Mouse (Mus musculus) v-Abl transformed pro-B cells (cell line): Measurements from ENCODE around the gene Cptp.

ENCODE experiments used
- in situ Hi-C, 2 experiments: fragments of 400-800 bp; cut with MboI; formaldehyde crosslinking; loops; one replicate each; pipeline ENCODE4 v1.15.1; 2025; ENCODE audit not compliant: unreplicated experiment in 2 of 2

Gene Cptp

DNA sequence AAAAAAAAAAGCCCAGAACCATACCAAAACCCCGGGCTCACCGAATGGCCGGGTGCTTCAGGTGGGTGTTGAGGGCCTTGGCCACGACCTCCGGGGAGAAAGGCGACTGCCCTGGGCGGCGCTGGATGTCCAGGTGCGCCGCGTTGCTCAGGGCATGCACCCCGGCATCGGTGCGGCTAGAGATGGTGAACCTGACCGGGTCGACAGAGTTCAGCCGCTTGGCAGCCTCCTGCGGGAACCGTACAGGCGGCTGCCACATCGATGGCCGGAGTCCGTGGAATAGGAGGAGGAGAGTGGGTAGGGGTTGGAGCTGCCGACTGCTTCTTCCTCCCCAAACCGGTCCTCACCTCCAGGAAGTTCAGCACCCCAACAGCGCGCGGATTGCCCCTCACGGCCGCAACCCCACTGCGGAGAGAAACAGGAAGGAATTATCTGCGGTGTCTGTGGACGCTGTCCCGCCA, 21.8 kb upstream of the Cptp start:
- in situ Hi-C loops, result loop anchor here in 1 of 2 experiments (5.0 kb wide), 1 partner anchor 51 kb away; the partner anchor contains the start of gene Ube2j2

DNA sequence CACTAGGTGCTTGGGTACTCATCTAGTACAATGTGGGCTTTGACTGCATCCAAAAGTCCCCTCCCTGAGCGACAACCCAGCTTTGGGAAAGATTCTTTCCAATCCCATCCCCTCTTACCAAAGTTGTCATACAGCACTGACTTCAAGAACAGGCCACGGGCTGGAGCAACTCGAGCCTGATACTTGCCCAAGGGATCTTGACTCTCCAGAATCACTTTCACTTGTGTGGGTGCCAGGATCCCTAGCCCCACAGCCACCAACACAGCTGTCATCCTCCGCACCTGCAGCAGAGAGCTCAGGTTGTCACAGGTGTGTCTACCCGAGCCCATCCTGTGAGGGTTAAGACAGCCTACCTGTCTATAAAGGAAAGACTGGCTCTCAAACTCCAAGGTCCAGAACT, 20.1 kb upstream of the Cptp start:
- in situ Hi-C loops, result no loop called here

DNA sequence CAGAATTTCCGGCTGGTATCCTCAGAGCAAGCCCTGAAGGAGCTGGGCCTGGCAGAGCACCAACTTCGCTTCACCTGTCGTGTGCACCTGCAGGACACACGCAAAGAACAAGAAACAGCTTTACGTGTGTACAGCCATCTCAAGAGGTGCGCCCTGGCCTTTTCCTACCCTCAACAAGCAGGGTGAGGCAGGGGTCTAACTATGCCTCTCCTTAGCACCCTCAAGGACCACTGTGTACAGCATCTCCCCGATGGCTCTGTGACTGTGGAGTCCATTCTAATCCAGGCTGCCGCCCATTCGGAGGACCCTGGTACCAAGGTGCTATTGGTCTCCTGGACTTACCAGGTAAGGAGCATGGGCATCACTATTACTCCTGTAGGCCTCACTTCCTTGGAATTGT, 18.9 kb upstream of the Cptp start:
- in situ Hi-C loops, result no loop called here

DNA sequence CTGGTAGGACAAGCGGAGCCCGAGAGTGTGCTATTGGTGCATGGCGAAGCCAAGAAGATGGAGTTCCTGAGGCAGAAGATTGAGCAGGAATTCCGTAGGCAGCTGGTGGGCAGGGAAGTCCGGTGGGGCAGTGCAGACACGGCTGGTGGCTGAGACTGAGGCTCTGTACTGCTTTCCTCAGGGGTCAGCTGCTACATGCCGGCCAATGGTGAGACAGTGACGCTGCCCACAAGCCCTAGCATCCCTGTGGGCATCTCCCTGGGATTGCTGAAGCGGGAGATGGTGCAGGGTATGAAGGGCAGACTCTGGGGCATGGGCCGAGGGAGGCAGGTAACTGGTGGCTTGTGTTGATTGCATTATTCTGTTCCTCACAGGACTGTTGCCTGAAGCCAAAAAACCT, 18.4 kb upstream of the Cptp start:
- in situ Hi-C loops, result no loop called here

DNA sequence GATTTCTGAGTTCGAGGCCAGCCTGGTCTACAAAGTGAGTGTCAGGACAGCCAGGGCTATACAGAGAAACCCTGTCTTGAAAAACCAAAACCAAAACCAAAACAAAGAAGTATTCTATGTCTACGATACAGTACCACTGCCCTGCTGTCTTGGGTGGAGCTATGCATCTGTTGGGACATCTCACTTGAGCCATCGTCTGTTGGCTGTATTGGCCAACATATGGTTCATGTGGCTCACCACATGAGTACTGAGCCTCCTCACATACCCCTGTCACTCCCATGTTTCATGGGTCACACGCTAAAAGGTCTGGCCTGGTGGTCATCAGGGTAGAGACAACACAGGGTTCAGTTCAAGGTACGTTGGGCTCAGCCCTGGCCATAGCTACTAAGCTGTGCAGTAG, 17.1 kb upstream of the Cptp start:
- in situ Hi-C loops, result no loop called here

DNA sequence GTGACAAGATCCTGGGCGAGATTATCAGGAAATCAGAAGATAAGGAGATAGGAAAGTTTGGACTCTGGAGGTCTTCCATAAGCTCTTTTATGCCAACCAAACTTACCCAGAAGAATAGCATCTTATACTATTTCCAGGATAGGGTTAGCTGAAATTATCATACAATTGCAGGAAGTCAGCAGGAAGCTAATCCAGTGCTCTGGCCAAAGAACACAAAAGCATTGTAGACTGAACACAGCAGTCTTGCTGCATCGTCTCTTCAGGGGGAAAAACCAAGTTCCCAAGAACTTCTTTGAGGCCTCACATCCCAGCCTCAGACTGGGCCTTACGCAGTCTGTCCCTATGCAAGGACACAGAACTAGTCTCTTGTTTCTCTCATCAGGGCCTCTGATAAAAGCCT, 14.3 kb upstream of the Cptp start:
- in situ Hi-C loops, result no loop called here

DNA sequence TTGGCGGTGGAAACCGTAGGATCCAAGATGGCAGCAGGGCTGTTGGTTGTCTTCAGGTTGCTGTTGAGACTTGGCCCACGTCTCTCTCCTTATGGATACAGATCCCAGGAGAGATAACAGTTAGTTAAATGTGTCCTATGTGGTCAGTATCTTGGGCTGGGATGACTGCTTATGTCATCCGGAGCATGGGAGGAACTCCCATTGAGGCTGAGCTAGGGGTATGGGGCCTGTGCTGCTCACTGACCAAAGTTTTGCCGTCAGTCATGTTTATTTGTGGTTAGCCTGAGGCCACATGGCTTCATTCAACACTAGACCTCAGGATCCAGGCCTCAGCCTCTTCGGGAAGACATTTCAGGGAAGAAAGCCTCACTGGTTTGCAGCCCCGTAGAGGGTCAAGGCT, 2.2 kb upstream of the Cptp start:
- in situ Hi-C loops, result no loop called here

DNA sequence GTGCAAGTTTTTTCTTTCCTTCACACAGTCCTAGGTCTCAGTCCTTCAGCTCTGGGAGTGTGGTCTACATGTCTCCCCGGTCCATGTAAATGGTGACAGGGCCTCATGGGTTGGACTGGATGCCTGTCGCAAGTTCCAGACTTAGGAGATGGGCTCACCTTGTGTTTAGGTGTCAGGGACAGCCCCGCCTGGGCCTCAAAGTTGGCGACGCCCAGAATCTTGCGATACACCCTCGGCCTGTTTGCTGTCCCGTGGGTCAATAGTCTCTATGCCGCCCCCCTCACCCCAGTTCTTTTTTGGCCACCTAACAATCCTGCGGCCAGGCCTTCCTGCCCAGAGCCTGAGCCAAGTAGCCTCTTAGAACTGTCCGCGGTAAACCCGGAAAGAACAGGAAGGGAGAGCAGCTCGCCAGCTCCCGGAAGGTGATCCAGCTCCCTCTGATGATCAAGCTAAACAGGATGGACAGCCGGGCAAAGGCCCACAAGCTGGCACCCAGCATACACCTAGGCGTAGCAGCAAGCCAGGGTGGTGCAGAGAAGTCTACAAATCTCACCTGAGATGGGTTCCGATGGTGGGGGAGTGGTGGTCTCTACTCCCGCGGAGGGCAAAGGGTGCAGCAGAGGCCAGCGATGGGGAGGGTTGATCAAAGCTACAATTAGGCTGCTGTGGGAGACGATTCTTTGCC, 484 bp downstream of the Cptp start:
- in situ Hi-C loops, result no loop called here

DNA sequence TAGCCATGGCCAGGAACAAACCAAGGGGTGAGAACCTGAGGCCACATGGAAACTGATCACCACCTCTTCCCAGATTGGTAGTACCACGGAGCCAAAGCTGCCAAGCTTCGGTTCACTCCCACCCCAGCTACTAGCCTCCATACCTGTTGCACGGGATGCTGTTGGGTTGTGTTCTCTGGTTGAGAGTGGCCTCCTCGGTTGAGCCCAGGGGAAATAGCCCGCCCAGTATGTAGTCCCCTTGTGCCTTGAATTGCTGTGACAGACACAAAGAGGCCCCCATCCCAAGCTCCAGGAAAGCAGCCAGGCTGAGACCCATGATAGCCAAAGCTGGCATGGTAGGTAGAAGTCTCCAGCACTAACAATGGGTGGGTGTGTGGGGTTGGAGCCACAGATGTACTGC, 6.2 kb downstream of the Cptp start, which contains the start of gene Tas1r3:
Tas1r3 (minus strand) TSS at position 362 of the 400 bp plus-strand sequence.
- in situ Hi-C loops, result no loop called here

DNA sequence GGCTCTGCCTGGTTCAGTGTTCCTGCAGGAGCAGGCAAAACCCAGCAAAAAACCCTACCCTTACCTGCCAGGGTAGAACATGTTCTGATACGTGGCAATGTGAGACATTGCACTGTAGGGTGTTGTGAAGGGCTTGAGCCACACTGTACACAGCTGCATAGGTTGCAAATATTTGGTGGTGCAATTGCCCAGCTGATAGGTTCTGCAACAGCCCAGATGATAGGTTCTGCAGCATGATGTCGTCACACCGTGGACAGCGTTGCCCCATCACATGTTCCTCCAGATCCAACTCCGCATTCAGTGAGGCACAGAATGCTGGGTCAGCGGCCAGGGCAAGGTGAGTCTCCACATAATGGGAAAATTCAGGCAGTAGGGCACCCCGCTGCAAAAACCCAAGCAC, 7.5 kb downstream of the Cptp start:
- in situ Hi-C loops, result no loop called here

DNA sequence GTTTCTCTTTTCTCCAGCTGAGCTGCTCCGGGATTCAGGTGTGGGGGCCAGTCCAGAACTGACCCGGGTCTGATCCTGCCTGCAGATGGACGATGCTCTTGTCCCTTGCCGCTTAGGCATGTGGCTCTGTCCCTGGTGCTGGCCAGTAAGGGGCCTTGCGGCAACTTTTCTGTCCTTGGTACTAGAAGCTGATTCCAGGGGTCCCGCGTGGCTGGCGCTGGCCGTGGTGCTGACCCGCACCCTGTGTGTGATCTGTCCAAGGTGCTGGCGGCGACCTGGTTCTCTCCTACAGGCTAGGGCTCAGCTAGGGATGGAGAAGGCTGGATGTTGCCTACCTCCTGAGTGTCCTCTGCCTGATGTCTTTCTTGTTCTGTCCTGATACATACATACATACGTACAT, 9.9 kb downstream of the Cptp start:
- in situ Hi-C loops, result no loop called here

DNA sequence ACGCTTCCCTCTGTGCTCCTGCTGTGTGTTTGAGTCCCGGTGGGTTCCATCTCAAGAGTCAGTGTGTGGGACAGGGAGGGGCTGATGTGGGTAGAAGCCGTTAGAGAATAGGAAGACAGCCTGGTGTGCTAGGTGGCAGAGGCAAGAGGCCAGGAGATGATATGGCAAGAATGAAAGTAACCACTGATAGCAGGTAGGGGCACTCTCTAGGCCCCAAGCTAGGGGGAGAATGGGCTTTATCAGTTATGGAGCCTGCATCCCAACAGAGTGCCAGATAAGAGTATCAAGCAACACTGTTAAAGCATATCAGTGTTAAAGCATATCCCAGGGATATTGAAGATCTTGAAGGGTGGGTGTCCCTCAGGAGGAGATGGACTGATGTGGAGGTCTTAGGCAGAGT, 12.4 kb downstream of the Cptp start:
- in situ Hi-C loops, result no loop called here

DNA sequence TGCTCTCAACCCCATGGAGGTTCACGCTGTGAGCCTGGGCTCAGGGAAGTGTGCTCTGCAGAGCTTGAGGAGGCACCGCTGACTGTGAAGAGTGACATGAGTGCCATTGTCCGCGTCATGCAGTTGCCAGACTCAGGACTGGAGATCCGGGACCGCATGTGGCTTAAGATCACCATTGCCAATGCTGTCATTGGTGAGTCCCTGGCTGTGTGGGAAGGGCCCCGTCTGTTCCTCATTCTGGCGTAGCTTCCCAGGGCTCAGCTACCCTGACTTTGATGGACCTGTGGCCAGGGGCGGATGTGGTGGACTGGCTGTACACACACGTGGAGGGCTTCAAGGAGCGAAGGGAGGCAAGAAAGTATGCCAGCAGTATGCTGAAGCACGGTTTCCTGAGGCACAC, 13.2 kb downstream of the Cptp start:
- in situ Hi-C loops, result no loop called here

DNA sequence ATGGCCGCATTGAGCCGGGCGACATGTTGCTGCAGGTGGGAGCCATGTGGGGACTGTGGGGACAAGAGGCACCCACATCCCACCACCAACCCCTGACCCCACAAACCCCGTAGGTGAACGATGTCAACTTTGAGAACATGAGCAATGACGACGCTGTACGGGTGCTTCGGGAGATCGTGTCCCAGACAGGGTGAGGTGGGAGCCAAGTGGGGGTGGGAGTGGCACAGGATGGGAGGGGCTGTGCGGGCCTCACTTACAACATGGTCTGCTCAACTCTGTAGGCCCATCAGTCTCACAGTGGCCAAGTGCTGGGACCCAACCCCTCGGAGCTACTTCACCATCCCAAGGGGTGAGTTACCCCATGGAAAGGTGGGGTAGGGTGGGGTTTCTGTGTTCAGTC, 14.2 kb downstream of the Cptp start:
- in situ Hi-C loops, result no loop called here

DNA sequence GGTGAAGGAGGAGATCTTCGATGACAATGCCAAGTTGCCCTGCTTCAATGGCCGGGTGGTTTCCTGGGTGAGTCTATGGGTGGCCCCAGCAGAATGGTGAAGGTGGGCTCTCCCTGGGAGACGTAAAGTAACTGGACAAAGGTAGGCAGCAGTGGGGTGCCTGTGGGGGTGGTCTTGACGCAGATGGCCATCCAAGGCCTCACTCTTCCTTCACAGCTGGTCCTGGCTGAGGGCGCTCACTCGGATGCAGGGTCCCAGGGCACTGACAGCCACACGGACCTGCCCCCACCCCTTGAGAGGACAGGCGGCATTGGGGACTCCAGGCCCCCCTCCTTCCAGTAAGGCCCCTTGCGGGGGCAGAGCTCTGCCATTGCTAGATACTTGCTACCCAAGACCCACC, 15.8 kb downstream of the Cptp start:
- in situ Hi-C loops, result no loop called here

DNA sequence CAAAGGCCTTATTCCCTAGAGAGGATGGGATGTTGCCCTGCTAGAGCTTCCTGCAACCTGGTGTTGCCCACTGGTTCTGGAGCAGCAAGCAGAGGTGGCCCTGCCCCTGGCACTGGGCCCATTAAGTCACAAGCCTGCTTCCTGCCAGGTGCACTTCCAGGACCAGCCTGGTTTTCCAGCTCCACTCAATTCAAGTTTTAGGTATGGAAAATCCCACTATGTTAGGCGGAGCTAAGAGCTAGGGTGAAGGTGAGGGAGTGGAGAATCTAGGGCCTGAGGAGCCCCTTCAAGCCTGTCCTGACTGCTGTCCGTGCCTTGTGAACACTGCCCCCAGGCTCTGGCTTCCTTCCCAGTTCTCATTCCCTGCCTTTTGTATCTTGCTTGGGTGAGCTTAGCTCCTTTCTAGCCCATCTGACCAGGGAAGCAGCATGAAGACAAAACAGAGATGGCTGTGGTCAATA, 17.3 kb downstream of the Cptp start:
- in situ Hi-C loops, result no loop called here

DNA sequence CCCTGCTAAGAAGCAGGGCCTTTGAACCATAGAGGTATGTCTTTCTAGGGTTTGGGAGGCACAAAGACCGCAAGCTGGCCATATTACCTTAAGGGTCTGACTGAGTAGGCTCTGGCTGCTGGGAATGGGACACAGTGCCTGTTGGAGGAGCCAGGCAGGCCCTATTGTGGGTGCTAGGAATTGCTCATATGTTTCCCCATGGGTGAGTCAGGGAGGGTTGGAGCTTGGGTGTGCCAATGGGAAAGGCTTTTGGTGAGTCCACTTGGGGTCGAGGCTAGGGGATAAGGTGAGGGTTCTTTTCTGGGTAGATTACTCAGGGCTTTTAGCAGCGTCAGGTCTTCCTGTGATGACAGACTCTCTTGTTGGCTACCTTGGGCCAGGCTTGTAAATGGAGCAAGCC, 17.9 kb downstream of the Cptp start:
- in situ Hi-C loops, result no loop called here

DNA sequence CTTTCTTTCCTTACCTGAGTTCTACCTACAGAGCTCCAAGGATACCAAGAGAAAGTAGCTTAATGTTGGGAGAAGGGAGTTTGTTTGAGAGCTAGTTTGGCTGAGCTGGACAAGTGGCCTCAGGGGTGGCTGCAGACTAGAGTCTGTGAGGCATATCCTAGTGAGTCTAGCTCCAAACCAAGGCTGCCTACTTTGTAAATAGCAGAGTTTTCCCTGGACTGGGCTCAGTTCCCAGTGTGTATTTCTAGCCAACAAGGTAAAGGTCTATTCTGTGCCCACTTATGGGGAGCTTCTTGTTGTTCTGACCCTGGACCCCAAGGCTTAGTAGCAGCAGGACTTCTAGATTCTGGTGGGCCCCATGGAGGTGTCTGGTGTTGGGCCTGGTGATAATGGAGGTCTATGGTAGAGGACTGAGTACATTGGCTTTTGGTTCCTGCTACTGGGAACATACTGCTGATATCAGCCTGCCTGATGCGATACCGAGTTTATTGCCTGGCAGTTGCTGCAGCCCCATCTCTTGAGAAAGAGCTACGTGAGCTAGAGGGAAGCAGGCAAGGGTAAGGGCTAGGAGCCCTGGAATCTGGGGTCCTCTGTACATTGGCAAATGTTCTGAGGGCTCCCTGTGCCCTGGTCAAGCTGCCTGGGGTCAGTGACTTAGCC, 19.3 kb downstream of the Cptp start:
- in situ Hi-C loops, result no loop called here

DNA sequence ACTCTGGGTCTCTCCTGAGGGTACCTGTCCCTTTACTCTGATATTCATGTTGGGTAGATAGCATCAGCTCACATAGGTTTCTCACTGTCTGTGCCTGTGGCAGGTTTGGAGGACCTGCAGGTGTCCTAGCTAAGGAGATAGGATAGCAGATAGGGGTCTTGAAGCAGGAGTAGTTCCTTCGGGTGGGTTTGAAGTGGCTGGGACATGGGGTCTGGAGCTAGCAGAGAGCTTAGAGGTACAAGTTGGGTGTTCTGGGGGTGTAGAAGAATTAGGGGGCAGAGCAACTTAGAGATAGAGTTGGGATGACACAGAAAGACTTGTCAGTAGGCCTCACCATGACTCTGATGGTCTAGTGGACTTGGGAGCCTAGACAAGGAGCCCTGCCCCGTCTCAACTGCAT, 19.8 kb downstream of the Cptp start:
- in situ Hi-C loops, result no loop called here

DNA sequence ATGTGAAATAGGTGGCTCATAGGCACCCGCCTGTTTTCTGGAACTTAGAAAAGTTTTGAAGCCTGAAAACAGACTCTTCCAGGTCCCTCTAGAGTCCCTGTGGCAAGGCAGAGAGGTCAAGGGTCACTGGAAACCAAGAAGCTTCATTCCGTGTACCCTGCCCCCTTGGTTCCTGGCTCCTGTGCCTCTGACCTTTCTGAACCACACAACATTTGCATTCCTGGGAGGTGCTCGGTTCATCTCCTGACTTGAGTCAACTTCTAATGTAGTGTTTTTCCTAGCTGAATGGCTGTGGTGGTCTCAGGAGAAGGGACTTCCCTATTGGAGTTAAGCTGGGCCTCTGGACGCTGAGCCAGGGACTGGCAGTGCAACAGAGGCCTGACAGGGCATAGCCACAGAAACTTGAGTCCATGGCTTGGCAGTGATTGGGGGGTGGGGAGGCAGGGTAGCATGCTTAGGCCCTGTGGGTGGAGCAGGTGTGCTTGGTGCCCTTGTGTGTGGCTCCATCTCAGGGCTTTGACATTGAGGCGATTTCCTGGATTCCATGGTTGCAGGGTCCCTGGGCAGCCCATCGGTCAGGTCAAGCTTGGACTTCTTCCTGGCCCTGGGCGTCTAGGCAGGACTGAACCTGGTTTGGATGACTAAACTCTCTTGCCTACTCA, 20.7 kb downstream of the Cptp start:
- in situ Hi-C loops, result no loop called here

DNA sequence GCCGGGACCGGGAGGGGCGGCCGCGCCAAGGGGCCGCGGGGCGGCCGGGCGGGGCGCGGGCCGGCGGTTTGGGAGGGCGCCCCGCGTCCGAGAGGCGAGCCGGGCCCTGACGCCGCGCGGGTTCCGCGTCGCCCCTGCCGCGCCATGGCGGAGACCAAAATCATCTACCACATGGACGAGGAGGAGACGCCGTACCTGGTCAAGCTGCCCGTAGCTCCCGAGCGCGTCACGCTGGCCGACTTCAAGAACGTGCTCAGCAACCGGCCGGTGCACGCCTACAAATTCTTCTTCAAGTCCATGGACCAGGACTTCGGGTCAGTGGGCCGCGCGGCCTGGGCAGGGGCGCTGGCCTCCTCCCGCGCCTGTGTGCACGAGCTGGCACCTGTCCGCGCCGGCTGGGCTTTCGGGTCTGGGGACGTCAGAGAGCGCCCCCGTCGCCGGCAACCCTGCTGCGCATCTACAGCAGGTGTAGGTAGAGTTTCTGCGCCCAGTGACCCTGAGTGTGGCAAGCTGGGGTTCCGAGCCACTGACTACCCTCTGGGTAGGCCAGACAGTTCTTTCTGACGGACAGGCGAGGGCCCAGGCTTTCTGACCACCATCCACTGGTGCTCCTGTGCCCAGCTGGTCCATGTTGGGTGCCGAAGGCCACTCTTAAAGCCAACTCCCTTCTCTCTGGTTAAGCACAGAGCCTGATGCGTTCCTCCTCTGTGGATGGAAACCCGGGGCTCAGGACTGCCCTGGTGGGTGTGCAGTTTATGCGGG, 21.5 kb downstream of the Cptp start:
- in situ Hi-C loops, result no loop called here
